Mouse (Mus musculus) lung, embryonic 14.5 days (tissue): ENCODE measurements around the gene Tmprss6. TPM values are rescaled to one million over a fixed set of nuclear protein-coding genes. Genes with fewer than 3 reads are reported as not detected.

Source experiments
- ATAC-seq: fragments of 200-750 bp; cut with Nextera tagmentation; 2 replicates; pipeline ENCODE4 v1.8.0; 2017; ENCODE audit warnings: mild to moderate bottlenecking, moderate TSS enrichment, moderate library complexity; ENCODE audit not compliant: insufficient read depth
- DNase-seq: peaks from one replicate; pipeline ENCODE4 v3.0.0-alpha.2; 2015
- H3K27ac ChIP-seq: fragments of 300-500 bp; sonication (generic); 2 replicates; pipeline ENCODE4 v1.5.1; 2014; ENCODE audit warnings: low read depth, mild to moderate bottlenecking, moderate library complexity
- H3K27me3 ChIP-seq: fragments of 300-500 bp; sonication (generic); 2 replicates; pipeline ENCODE4 v1.6.1; 2014; ENCODE audit warnings: low read length, control low read depth; ENCODE audit not compliant: insufficient read depth
- H3K36me3 ChIP-seq: fragments of 300-500 bp; sonication (generic); 2 replicates; pipeline ENCODE4 v1.6.1; 2014; ENCODE audit warnings: control low read depth; ENCODE audit not compliant: insufficient read depth
- H3K4me1 ChIP-seq: fragments of 300-500 bp; sonication (generic); 2 replicates; pipeline ENCODE4 v1.6.1; 2014; ENCODE audit warnings: antibody characterized with exemption, control low read depth; ENCODE audit not compliant: insufficient read depth
- H3K4me2 ChIP-seq: fragments of 300-500 bp; sonication (generic); 2 replicates; pipeline ENCODE4 v1.6.1; 2014; ENCODE audit warnings: mild to moderate bottlenecking
- H3K4me3 ChIP-seq: fragments of 300-500 bp; sonication (generic); 2 replicates; pipeline ENCODE4 v1.5.1; 2014; ENCODE audit warnings: low read depth, low read length
- H3K9ac ChIP-seq: fragments of 300-500 bp; sonication (generic); 2 replicates; pipeline ENCODE4 v1.6.1; 2014
- H3K9me3 ChIP-seq: fragments of 300-500 bp; sonication (generic); 2 replicates; pipeline ENCODE4 v1.6.1; 2016; ENCODE audit warnings: low read depth, low read length, control low read depth
- CTCF ChIP-seq: IDR thresholded peaks from 2 replicates; pipeline ENCODE4 v1.5.1; 2016; ENCODE audit warnings: antibody characterized with exemption, low read depth
- WGBS: fragments of 180-500 bp; shearing (Covaris S2); extraction: QIAGEN DNeasy Blood & Tissue Kit; methylation state at CpG from one replicate; pipeline ENCODE4 v1.1.7; 2014; 5-methylcytosine and 5-hydroxymethylcytosine counted together
- polyA plus RNA-seq: library from polyadenylated mRNA; unstranded; fragments of >200 nt; fragmentation: Nextera tagmentation; extraction: Ambion mirVana; gene quantifications from 2 replicates; pipeline ENCODE4 v1.2.1, GENCODE M21; 2014

The Tmprss6 gene
- polyA plus RNA-seq, 1 experiment from 2014 or later: 0.37 TPM

- Histone ChIP-seq H3K9me3 (no peaks in the 10 kb centered on the region), H3K9ac (no peak within 1 kb of the TSS), H3K36me3 (no peaks in the 10 kb centered on the region), H3K4me3 (no peak within 1 kb of the TSS), H3K4me1 (no peaks in the 10 kb centered on the region), H3K4me2 (no peak within 1 kb of the TSS), H3K27ac (no peak within 1 kb of the TSS), H3K27me3 (no peaks in the 10 kb centered on the region)
- ATAC-seq (no peak), DNase-seq (no peak)
- TF ChIP-seq CTCF: no peak
- 86% methylated on average over 11 of the region's 11 CpGs for WGBS
Measured at GRCm38 (mm10) chr15:78494968-78495406, 26.6 kb upstream of the Tmprss6 start, which contains the start of gene Il2rb. TSS of gene Il2rb (minus strand) at chr15:78495271.

GRCm38 (mm10) chr15:78493401-78494010, 25.1 kb upstream of the Tmprss6 start:
- Histone ChIP-seq H3K4me1 (no peaks in the 10 kb centered on the region), H3K4me3 (no peak overlapping the region), H3K9me3 (no peaks in the 10 kb centered on the region), H3K4me2 (no peak overlapping the region), H3K27ac (no peak overlapping the region), H3K27me3 (no peaks in the 10 kb centered on the region), H3K9ac (no peak overlapping the region), H3K36me3 (no peaks in the 10 kb centered on the region)
- no peak for TF ChIP-seq CTCF
- DNase-seq (no peak), ATAC-seq (no peak)
- 68% methylated on average over 10 of the region's 10 CpGs for WGBS

- DNase-seq (no peak), ATAC-seq (no peak)
- H3K36me3 ChIP-seq: no peaks in the 10 kb centered on the region
- no peak overlapping the region for H3K4me2 ChIP-seq
- 78% methylated on average over 3 of the region's 3 CpGs for WGBS
- H3K4me1 ChIP-seq: no peaks in the 10 kb centered on the region
- no peaks in the 10 kb centered on the region for H3K9me3 ChIP-seq
- no peaks in the 10 kb centered on the region for H3K27me3 ChIP-seq
- no peak overlapping the region for H3K27ac ChIP-seq
- TF ChIP-seq CTCF: no peak
- H3K9ac ChIP-seq: no peak overlapping the region
- no peak overlapping the region for H3K4me3 ChIP-seq
Measured at GRCm38 (mm10) chr15:78491301-78491700, 22.9 kb upstream of the Tmprss6 start.

DNA sequence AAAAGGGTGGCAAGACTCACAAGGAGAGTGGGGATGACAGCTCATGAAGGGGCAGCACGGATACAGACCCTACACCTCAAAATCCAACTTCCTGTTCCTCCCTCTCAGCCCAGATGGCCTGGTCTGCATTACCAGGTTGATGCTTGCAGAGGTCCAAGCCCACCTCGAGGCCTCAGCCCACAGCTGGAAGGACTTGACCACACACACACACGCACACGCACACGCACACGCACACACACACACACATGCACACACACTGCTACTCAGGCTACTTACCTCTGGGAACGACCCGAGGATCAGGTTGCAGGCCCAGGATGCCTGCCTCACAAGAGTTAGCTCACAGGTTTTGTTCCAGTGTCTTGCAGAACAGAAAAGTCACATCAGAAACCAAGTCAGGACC, 21.5 kb upstream of the Tmprss6 start:
- DNase-seq (no peak), ATAC-seq (no peak)
- Histone ChIP-seq H3K4me2 (no peak overlapping the region), H3K4me3 (no peak overlapping the region), H3K27ac (no peak overlapping the region), H3K9me3 (no peaks in the 10 kb centered on the region), H3K36me3 (no peaks in the 10 kb centered on the region), H3K4me1 (no peaks in the 10 kb centered on the region), H3K9ac (no peak overlapping the region), H3K27me3 (no peaks in the 10 kb centered on the region)
- no peak for TF ChIP-seq CTCF
- WGBS: 51% methylated on average over 8 of the region's 8 CpGs

- ATAC-seq (no peak), DNase-seq (no peak)
- H3K27ac ChIP-seq: no peak overlapping the region
- no peaks in the 10 kb centered on the region for H3K4me1 ChIP-seq
- H3K4me2 ChIP-seq: no peak overlapping the region
- H3K27me3 ChIP-seq: no peaks in the 10 kb centered on the region
- 75% methylated on average over 3 of the region's 3 CpGs for WGBS
- H3K36me3 ChIP-seq: no peaks in the 10 kb centered on the region
- no peak overlapping the region for H3K9ac ChIP-seq
- no peak for TF ChIP-seq CTCF
- no peaks in the 10 kb centered on the region for H3K9me3 ChIP-seq
- no peak overlapping the region for H3K4me3 ChIP-seq
Measured at GRCm38 (mm10) chr15:78489248-78489647, 20.8 kb upstream of the Tmprss6 start.

- TF ChIP-seq CTCF: no peak
- no peak overlapping the region for H3K9ac ChIP-seq
- no peak overlapping the region for H3K27ac ChIP-seq
- 55% methylated on average over 4 of the region's 4 CpGs for WGBS
- no peak overlapping the region for H3K4me2 ChIP-seq
- DNase-seq (no peak), ATAC-seq (no peak)
- H3K9me3 ChIP-seq: no peaks in the 10 kb centered on the region
- no peaks in the 10 kb centered on the region for H3K4me1 ChIP-seq
- H3K36me3 ChIP-seq: no peaks in the 10 kb centered on the region
- no peaks in the 10 kb centered on the region for H3K27me3 ChIP-seq
- no peak overlapping the region for H3K4me3 ChIP-seq
Measured at GRCm38 (mm10) chr15:78487066-78487465, 18.6 kb upstream of the Tmprss6 start.

- no peak for TF ChIP-seq CTCF
- H3K4me3 ChIP-seq: no peak overlapping the region
- H3K4me2 ChIP-seq: no peak overlapping the region
- 90% methylated on average over 1 of the region's 1 CpGs for WGBS
- no peak overlapping the region for H3K9ac ChIP-seq
- H3K36me3 ChIP-seq: no peaks in the 10 kb centered on the region
- H3K9me3 ChIP-seq: no peaks in the 10 kb centered on the region
- no peak overlapping the region for H3K27ac ChIP-seq
- H3K27me3 ChIP-seq: no peaks in the 10 kb centered on the region
- H3K4me1 ChIP-seq: no peaks in the 10 kb centered on the region
- no peak for ATAC-seq
- no peak for DNase-seq
Measured at GRCm38 (mm10) chr15:78486564-78486963, 18.1 kb upstream of the Tmprss6 start.

- ATAC-seq (no peak), DNase-seq (no peak)
- 65% methylated on average over 4 of the region's 4 CpGs for WGBS
- Histone ChIP-seq H3K9me3 (no peaks in the 10 kb centered on the region), H3K4me2 (no peak overlapping the region), H3K27me3 (no peaks in the 10 kb centered on the region), H3K9ac (no peak overlapping the region), H3K4me3 (no peak overlapping the region), H3K4me1 (no peaks in the 10 kb centered on the region), H3K36me3 (no peaks in the 10 kb centered on the region), H3K27ac (no peak overlapping the region)
- TF ChIP-seq CTCF: no peak
Measured at GRCm38 (mm10) chr15:78483311-78483710, 14.9 kb upstream of the Tmprss6 start.
